Mouse (Mus musculus) erythroid progenitor cell, adult 5-6 weeks (primary cell): Measurements from ENCODE around the gene Slc7a15. TPM values are rescaled to one million over a fixed set of nuclear protein-coding genes. Genes with fewer than 3 reads are reported as not detected.
"Not testable (repeated sequence)": the region's sequence is repeated elsewhere in the genome, so short reads cannot be mapped to it uniquely, and the experiment has no call there.

Source experiments
- ATAC-seq: replicated peaks from 2 replicates; pipeline ENCODE4 v1.8.0; 2016; ENCODE audit warnings: moderate number of reproducible peaks, mild to moderate bottlenecking, moderate TSS enrichment, inconsistent platforms; ENCODE audit not compliant: poor library complexity, low FRiP score, severe bottlenecking
- total RNA-seq, 2 experiments: library from RNA; stranded (forward) in 1 of 2; stranded (reverse) in 1 of 2; fragments of 150-400 nt in 1 of 2; fragments of 186-747, 209-891 nt in 1 of 2; gene quantifications; 2 replicates each; pipeline versions ENCODE4 v1.2.3 to v1.2.4; 2015 to 2017; ENCODE audit warnings: low replicate concordance in 2 of 2

The Slc7a15 gene
- total RNA-seq, 2 experiments from 2014 or later: not detected

DNA sequence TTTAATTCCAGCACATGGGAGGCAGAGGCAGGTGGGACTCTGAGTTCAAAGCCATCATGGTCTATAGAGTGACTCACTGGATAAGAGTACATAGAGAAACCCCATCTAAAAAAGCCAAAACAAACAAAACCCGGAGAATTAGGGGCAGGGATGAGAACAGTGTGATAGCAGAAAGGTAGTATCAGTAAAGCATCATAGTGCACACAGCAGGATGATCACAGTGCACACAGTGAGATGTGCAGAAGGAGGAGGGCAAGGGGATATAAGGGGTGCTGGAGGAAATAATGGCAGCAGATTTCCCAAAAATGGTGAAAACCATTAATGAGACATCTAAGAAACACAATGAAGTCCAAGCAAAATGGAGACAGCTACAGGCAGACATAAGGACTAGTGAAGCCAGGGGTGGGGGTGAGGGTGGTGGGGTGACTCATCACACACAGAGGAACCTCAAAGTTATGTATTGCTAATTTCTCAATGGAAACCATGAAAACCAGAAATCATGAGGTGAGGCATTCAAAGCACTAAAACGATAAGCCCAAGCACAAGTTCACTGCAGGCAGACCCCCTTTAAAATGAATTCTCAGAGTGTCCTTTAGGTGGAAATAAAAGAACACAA is 27.5 kb downstream of the Slc7a15 start:
- ATAC-seq: not testable (repeated sequence)

- not testable (repeated sequence) for ATAC-seq
Observed at GRCm38 (mm10) chr12:8562213-8562612, 36.7 kb downstream of the Slc7a15 start.

GRCm38 (mm10) chr12:8559876-8560275 is 39.0 kb downstream of the Slc7a15 start:
- ATAC-seq: not testable (repeated sequence)

- no peak for ATAC-seq
Observed at GRCm38 (mm10) chr12:8556189-8556588, 42.7 kb downstream of the Slc7a15 start.

- ATAC-seq: no peak
Observed at GRCm38 (mm10) chr12:8555419-8555818, 43.4 kb downstream of the Slc7a15 start.

DNA sequence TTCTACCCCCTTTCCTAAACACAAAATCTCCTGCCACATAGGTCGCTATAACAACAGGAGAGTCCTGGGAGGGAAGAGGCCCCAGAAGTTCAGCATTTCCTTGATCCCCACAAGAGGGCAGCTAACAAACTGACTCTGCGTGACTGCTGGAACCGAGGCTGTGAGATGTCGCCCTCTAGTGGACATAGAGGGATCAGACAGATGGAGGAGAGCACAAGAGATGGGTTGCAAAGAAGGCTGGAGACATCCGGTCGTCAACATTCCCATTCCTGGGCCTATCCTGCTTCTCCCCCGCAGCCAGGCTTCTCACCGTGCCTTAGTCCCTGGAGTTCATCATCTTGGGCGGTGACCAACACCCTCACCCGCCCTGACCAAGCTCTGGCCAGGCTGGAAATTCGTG is 51.5 kb downstream of the Slc7a15 start:
- ATAC-seq: peak; percentile 67

DNA sequence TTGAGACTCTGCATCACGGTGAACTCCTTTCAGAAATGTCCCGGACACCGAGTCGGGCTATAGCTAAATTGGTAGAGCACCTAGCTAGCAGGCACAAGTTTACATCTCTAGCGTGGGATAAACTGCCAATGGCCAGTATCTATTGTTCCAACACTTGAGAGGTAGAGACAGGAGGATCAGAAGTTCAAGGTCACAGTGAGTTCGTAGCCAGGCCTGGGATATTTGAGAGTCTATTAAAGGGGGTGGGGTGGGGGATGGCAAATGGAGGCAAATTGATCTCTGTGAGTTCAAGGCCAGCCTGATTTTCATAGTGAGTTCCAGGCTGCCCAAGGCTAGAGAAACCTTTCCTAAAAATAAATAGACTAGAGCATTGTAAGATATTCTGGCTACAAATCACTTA is 52.1 kb downstream of the Slc7a15 start:
- ATAC-seq: no peak

DNA sequence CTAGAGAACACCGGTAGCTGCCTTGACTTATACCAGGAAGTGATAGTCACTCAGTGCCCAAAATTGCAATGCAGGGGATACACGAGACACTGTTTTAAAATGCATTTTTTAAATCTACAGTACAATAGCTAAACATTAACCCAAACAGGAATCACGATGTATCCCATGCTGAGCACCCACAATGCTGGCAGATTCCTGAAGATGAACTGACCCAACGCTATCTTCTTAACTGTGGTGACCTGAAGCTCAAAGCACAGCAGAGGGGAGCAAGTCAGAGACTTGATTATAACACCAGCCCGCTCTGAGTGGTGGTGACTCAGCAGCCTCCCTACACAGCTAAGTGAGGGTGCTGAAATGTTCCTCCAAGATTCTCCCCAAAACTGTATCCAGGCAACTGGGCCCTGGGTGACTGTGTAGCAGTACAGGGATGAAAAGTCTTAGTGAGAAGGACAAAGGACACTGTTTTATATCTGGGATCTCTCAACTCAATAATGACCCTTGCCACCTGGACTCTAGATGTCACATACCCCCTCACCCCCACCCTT is 53.7 kb downstream of the Slc7a15 start:
- no peak for ATAC-seq

DNA sequence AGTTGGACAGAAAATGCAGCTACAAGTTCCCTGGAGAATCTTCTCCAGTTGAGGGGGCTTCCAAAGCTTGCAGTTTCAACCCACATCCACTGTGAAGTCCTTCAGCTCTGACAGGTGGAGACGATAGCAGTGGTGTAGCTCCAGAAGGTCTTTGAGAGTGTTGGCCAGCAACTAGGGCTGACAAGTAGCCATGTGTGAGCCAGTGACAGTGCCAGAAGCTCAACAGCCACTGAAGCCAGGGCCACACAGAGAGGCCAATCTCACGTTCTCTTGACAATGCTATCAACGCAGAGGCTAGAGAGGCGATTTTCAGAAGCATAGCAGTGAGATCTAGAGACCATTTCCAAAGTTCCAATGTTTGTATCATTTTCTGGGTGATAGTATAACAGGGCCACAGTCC is 56.5 kb downstream of the Slc7a15 start:
- ATAC-seq: no peak

DNA sequence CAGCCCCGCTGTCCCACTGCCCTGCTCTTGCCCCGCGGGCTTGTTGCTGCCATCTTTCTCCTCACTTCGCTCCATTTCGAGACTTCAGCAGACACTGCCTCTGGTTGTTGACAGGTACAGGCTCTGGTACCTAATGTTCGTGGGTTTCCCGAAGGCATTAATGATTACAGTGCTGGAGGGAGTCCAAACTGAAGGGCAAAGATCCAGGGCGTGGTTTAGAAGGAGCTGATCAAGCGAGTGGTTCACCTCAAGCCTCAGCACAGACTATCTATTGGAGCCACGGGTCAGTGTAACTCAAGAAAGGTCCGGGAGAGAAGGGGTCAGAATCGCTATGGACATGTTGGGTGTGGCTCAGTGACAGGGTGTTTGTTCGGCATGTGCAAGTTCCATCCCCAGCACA is 59.4 kb downstream of the Slc7a15 start:
- ATAC-seq: no peak

DNA sequence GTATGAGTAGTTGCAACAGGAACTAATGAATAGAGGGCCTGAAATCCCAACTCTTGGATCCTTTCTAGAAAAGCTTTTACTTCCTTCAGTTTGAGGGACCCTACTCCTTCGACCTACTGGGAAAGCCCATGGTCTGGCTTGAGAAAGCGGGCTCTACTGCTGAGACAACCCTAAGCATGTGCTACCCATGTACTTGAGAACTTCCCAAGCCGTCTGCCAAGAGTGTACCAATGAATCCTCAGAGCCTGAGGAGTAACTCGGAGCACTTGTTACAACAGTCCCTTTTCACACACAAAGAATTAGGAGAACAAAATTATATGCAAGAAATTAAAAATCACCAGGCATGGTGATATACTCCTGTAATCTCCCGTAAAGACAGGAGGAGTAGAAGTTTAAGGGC is 61.6 kb downstream of the Slc7a15 start:
- no peak for ATAC-seq

DNA sequence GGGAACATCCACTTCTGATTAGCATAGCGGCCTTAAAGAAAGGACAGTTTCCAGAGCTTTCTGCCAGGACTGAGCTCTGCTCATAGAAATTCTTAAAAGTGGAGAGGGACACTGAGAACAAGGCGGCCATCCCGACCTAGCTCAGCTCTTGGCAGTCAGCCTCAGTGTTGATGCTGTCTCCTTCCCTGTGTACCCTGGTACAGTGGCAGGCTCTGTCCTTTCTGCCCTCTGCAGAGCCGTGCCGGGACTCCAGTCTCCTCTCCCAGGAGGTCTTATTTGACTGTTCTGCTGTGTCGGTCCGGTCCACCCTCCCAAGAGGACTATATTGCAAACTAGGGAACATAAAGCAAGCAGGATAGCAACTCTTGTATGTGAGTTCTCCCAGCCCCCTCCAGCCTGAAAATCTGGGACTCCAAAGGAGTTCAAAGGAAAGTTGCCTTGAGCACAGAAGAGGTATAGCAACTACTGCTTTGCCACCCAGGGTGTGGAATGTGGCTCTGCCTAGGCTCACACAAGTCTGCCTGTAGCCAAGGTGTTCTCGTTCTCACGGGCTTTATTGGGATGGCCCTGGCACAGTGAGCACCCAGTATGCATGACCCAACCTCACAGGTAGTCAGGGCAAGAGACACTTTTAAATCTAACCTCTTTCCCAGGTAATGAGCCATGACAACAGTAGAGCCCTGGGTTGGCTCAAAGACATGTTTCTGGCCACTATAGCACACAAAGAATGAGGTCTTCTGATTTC is 62.5 kb downstream of the Slc7a15 start:
- ATAC-seq: no peak

DNA sequence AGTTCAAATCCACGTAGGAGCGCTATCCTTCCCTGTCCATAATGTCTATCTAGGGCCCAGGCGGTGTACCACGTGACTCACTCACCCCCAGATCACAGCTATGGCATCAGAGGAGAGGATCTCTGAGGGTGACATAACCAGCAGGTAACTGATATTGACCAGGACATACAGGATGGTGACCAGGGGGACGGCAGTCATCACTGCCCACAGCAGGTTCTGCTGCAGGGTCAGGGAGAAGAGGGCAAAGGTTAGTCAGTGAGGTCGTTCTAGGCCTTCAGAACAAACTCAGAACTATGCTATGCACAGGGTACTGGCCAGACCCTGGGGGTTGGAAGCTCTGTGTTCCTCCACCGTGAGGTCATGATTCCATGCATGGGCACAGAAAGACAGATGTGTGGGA is 63.3 kb downstream of the Slc7a15 start:
- ATAC-seq: no peak

- no peak for ATAC-seq
Observed at GRCm38 (mm10) chr12:8534915-8535314, 64.0 kb downstream of the Slc7a15 start.

DNA sequence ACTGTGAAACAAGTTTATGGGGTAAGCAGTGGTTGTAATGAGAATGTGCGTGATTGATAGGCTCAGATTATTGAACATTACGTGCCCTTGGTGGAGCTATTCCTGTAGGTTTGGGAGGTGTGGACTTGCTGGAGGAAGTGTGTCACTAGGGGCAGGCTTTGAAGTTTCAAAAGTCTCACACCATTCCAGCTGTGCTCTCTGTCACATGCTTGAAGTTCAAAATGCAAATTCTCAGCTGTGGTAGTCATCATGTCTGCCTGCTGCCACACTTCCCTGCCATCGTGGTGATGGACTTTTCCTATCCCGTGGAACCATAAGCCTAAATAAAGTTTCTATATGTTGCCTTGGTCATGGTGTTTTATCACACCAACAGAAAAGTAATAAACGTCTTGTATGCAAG is 71.1 kb downstream of the Slc7a15 start:
- ATAC-seq: no peak

DNA sequence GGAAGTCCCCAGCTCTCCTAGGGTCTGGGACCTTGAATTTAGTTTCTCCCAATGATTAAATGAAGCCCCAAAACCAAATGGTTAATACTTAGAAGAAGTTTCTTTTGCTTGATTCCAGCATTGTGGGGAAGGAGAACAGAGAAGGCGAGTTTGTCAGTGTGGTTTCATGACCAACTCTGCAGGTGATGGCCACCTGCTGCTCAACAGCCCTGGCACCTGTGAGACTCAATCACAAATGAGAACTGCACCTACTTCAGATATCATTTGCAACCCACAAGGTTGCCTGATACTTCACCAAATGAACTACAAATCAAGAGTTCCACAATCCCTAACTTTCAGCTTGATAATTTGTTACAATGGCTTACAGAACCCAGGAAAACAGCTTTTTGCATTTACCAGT is 71.7 kb downstream of the Slc7a15 start:
- no peak for ATAC-seq

DNA sequence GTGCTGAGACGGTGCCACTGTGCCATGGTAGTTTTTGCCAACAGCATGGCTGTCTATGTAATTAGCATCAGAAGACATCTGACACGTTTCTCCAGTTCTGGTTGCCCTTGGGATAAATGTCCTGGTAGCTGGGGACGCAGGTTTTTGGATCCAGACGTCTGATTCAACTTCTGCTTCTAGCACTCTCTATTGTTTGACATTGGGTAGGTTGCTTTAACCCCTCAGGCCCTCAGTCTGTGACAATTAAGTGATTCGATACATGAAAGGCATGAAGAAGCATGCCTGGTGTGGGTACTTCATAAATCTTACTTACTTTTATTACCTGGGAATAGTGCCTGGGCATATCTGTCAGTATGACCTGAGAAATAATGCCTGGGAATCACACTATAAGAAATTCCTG is 74.8 kb downstream of the Slc7a15 start:
- no peak for ATAC-seq

DNA sequence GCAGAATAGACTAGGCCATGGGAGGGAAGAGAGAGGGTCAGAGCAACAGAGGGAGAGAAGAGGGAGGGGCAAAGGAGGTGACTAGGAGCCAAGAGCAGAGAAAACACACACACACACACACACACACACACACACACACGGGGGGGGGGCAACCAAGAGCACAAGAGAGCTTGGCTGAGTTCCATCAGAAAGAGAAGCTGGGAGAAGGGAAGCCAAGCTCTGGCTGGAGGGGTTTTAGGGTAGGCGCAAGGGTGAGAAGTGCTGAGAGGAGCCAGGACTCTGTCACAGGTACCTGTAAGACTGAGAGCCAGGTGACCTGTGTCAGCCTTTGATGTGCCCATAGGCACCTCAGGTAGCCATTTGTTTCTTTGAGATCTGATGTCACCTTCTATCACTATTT is 76.2 kb downstream of the Slc7a15 start:
- ATAC-seq: no peak

- 0 out of 2 replicates have a peak, but pooled peaks have one; percentile 6 for ATAC-seq
Observed at GRCm38 (mm10) chr12:8521375-8522047, 77.4 kb downstream of the Slc7a15 start.

DNA sequence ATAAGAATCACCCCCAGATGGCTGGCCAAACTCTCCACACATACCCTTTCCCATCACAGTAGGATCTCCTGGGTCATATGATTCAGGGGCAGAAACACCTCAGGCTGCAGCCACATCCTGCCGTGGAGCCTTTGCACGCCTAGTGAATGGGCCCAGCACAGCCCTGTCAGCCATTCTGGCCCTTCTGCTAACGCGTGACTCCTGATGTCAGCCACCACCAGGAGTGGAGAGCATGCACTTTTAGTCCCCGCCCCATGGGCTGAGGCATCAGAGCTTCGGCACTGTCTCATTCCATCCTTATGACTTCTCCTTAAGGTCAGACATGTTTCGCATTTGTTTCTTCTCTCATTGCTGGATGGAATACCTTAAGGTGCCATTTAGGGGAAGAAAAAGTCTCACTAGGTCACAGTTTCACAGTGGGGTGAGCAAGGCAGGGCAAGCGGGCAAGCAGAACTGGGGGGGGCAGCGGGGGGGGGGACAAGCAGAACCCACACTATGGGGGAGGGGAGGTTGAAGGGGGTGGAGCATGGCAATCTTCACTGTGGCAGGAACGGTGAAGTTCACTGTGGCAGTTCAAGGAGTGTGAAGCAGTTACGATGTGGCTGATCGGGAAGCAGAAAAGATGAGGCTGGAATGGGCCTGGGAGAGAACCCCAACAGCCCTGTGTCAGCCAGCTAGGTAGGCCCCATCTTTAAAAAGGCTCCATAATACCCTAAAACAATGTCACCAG is 79.3 kb downstream of the Slc7a15 start:
- ATAC-seq: no peak
